In genomic region chr7:132242617-132243141, GRCm38 (mm10) we compare ENCODE assay signal across 9 mouse cellular contexts.
A peak's percentile ranks its signal among the peaks of the same experiment; 100 is the strongest.
DNase-seq lines count a peak whose midpoint lies in the region; ATAC-seq and TF ChIP-seq lines count a peak whose summit lies in the region.
"Had no signal": no experiment of that assay in that cellular context is flagged by ENCODE, and none has a peak within 500 bp of the region (broad histone marks: within the 10 kb centered on the region; RNA-seq: fewer than 3 reads in every experiment).

No protein-coding gene starts in this region.

- 37% methylated on average over 4 of the region's 4 CpGs for WGBS in heart, postnatal 0 days
- WGBS in lung, embryonic 16.5 days = 28% methylated on average over 4 of the region's 4 CpGs
- WGBS in midbrain, embryonic 10.5 days = 57% methylated on average over 4 of the region's 4 CpGs

- no peak overlapping the region for H3K27ac ChIP-seq in ES-E14 (ENCODE audit: insufficient read depth, low read depth, low read length, poor library complexity, severe bottlenecking)
- no peak overlapping the region for H3K27ac ChIP-seq in heart, postnatal 0 days (ENCODE audit: low read depth)
- peak overlapping the region; percentile 70 for H3K27ac ChIP-seq in lung, embryonic 16.5 days (ENCODE audit: low read length)
- H3K27ac ChIP-seq in midbrain, embryonic 10.5 days (replicated peaks) = no peak overlapping the region
- H3K27ac ChIP-seq: limb, embryonic 13.5 days had no signal

- ATAC-seq in heart, postnatal 0 days (ENCODE audit: insufficient read depth, low read depth) = peak; percentile 51; the same call in 1 of the 2 replicates
- peak; percentile 65 for ATAC-seq in lung, embryonic 16.5 days (ENCODE audit: low read depth)
- no peak for ATAC-seq in frontal cortex, adult (ENCODE audit: low TSS enrichment)

- H3K4me1 ChIP-seq in ES-E14 (ENCODE audit: control insufficient read depth in 2 of 2, insufficient read depth in 2 of 2, low read length in 2 of 2, poor library complexity in 1 of 2) = peaks cover 0 to 16% of the 10 kb centered on the region in 2 experiments; a peak in 2 of 4 replicates
- 0 out of 2 replicates have a peak, but pooled peaks cover 5% of the 10 kb centered on the region for H3K4me1 ChIP-seq in heart, postnatal 0 days (ENCODE audit: control insufficient read depth, insufficient read depth)
- peaks cover 24% of the 10 kb centered on the region for H3K4me1 ChIP-seq in lung, embryonic 16.5 days (replicated peaks; ENCODE audit: control insufficient read depth, insufficient read depth, low read length)
- peaks cover 30% of the 10 kb centered on the region for H3K4me1 ChIP-seq in midbrain, embryonic 10.5 days

- H3K27me3 ChIP-seq in heart, postnatal 0 days (ENCODE audit: control insufficient read depth, insufficient read depth, low read length) = no peaks in the 10 kb centered on the region
- H3K27me3 ChIP-seq in lung, embryonic 16.5 days (ENCODE audit: control insufficient read depth, insufficient read depth, low read depth, low read length) = no peaks in the 10 kb centered on the region
- no peaks in the 10 kb centered on the region for H3K27me3 ChIP-seq in midbrain, embryonic 10.5 days (ENCODE audit: low read depth, poor library complexity, severe bottlenecking)
- H3K27me3 ChIP-seq: limb, embryonic 13.5 days had no signal

- no peaks in the 10 kb centered on the region for H3K36me3 ChIP-seq in ES-E14 (ENCODE audit: control insufficient read depth, insufficient read depth, low read length, poor library complexity, severe bottlenecking)
- no peaks in the 10 kb centered on the region for H3K36me3 ChIP-seq in heart, postnatal 0 days (replicated peaks; ENCODE audit: control insufficient read depth, insufficient read depth, low read length)
- H3K36me3 ChIP-seq in lung, embryonic 16.5 days (ENCODE audit: control insufficient read depth, insufficient read depth, low read length) = peaks cover 13% of the 10 kb centered on the region
- peaks cover 79% of the 10 kb centered on the region for H3K36me3 ChIP-seq in midbrain, embryonic 10.5 days

- TF ChIP-seq EP300 in heart, postnatal 0 days (IDR thresholded peaks at IDR 0.05; ENCODE audit: low read depth) = no peak

- no peaks in the 10 kb centered on the region for H3K9me3 ChIP-seq in ES-E14 (ENCODE audit: control insufficient read depth, insufficient read depth, low read depth, low read length)
- H3K9me3 ChIP-seq in heart, postnatal 0 days (replicated peaks; ENCODE audit: control insufficient read depth, low read length) = no peaks in the 10 kb centered on the region
- H3K9me3 ChIP-seq in lung, embryonic 16.5 days (ENCODE audit: control insufficient read depth, low read length) = no peaks in the 10 kb centered on the region
- H3K9me3 ChIP-seq in midbrain, embryonic 10.5 days (replicated peaks) = no peaks in the 10 kb centered on the region
- H3K9me3 ChIP-seq: limb, embryonic 13.5 days had no signal

- in situ Hi-C loops in ES-E14 (cut with MboI; ENCODE audit: low sequenced_read_pairs in 2 of 2, unreplicated experiment in 2 of 2) = loop anchor here in 1 of 2 experiments (25.0 kb wide), 1 partner anchor 645 kb away; no protein-coding TSS in a partner anchor

- peak; percentile 27 for DNase-seq in heart, adult 8-10 months (ENCODE audit: low spot score)
- DNase-seq in heart, postnatal 25 days (ENCODE audit: low spot score) = no peak
- peak; percentile 60 for DNase-seq in ES-E14 (ENCODE audit: low read depth, low spot score)
- DNase-seq in heart, postnatal 0 days (ENCODE audit: low spot score) = no peak
- DNase-seq in ovary, postnatal 36 days (ENCODE audit: low spot score) = no peak
- no peak for DNase-seq in midbrain, embryonic 10.5 days (ENCODE audit: low spot score)

- no peak overlapping the region for H3K4me2 ChIP-seq in heart, postnatal 0 days (ENCODE audit: low read depth, low read length)
- H3K4me2 ChIP-seq in lung, embryonic 16.5 days (ENCODE audit: low read depth, low read length) = no peak overlapping the region
- H3K4me2 ChIP-seq: limb, embryonic 13.5 days had no signal

- H3K4me3 ChIP-seq in ES-E14 (ENCODE audit: insufficient read depth in 1 of 2, low read depth in 1 of 2, low read length in 2 of 2, poor library complexity in 1 of 2, severe bottlenecking in 1 of 2) = no peak overlapping the region
- no peak overlapping the region for H3K4me3 ChIP-seq in heart, postnatal 0 days (ENCODE audit: low read depth, low read length)
- no peak overlapping the region for H3K4me3 ChIP-seq in lung, embryonic 16.5 days (ENCODE audit: low read length)
- H3K4me3 ChIP-seq in midbrain, embryonic 10.5 days = no peak overlapping the region
- H3K4me3 ChIP-seq: limb, embryonic 13.5 days had no signal

- intact Hi-C loops in heart, postnatal 25 days (cut with DNase I) = no loop called here

- no peak for TF ChIP-seq CTCF in heart, postnatal 0 days (IDR thresholded peaks at IDR 0.05; ENCODE audit: low read depth)

- 0 out of 2 replicates have a peak overlapping the region, but pooled peaks have one; percentile 15 for H3K9ac ChIP-seq in ES-E14 (ENCODE audit: insufficient read depth, low read depth, low read length, poor library complexity, severe bottlenecking)
- no peak overlapping the region for H3K9ac ChIP-seq in heart, postnatal 0 days (replicated peaks; ENCODE audit: low read depth, low read length)
- no peak overlapping the region for H3K9ac ChIP-seq in lung, embryonic 16.5 days (ENCODE audit: low read length)
- H3K9ac ChIP-seq: limb, embryonic 13.5 days had no signal

TF ChIP-seq in ES-E14, 5 proteins besides CTCF, POLR2A, EP300 and RAD21:
- TF ChIP-seq MAFK (IDR thresholded peaks at IDR 0.05; ENCODE audit: insufficient read depth, low read depth, low read length) = no peak
- no peak for TF ChIP-seq CHD2 (IDR thresholded peaks at IDR 0.05; ENCODE audit: low read depth, low read length)
- TF ChIP-seq ZNF384 (IDR thresholded peaks at IDR 0.05; ENCODE audit: low read depth, low read length) = no peak
- TF ChIP-seq ZC3H11A (IDR thresholded peaks at IDR 0.05; ENCODE audit: borderline replicate concordance, low read depth, low read length) = no peak
- no peak for TF ChIP-seq HCFC1 (IDR thresholded peaks at IDR 0.05; ENCODE audit: borderline replicate concordance, insufficient read depth, low read length)

Comparison
In these comparisons a context has a peak if more than half of its experiments do, and no peak if none do; other contexts are left out.
1. DNase-seq: peak in heart, adult 8-10 months (single experiment) and ES-E14 (single experiment); none in heart, postnatal 25 days (single experiment), heart, postnatal 0 days (single experiment), ovary, postnatal 36 days (single experiment) and midbrain, embryonic 10.5 days (single experiment).